Mouse (Mus musculus) liver, postnatal 0 days (tissue): ENCODE measurements around the gene Magi2.

Experiments
- CTCF ChIP-seq: sonication (generic); IDR thresholded peaks from 2 replicates; pipeline ENCODE4 v1.5.1; 2016; ENCODE audit warnings: antibody characterized with exemption, low read depth
- EP300 ChIP-seq: IDR thresholded peaks from 2 replicates; pipeline ENCODE4 v1.6.1; 2016; ENCODE audit warnings: antibody characterized with exemption, low read depth, mild to moderate bottlenecking

- no peak for TF ChIP-seq CTCF
- no peak for TF ChIP-seq EP300
Measured at GRCm38 (mm10) chr5:20087083-20087482, 860.2 kb downstream of the Magi2 start.
